Mouse (Mus musculus) induced T-regulatory cell, adult 2 months (primary cell): Measurements from ENCODE around the gene Hcfc1r1.
A peak's percentile ranks its signal among the peaks of the same experiment; 100 is the strongest.

Experiments used
- DNase-seq: peaks from one replicate; pipeline ENCODE4 v3.0.0-alpha.2; 2012; ENCODE audit warnings: low read depth

The Hcfc1r1 gene

DNA sequence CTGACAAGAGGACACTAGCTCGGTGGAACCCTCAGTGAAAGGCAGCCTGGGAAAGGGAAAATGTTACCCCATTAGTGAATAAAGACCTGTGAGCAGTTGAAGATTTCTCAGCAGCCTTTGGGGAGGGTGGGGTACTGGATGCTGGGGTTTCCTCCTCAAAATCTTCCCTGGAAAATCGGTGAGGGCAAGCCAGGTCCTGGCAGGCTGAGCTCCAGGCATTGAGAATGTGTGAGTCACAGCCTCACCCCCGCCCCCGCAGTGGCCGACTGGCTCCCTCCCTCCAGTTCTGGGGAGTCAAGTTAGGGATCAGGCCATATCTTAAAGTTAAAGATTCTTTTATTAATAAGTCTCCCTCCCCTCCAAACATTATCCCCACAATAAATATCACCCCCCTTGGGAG is 1.7 kb downstream of the Hcfc1r1 start:
- no peak for DNase-seq

DNA sequence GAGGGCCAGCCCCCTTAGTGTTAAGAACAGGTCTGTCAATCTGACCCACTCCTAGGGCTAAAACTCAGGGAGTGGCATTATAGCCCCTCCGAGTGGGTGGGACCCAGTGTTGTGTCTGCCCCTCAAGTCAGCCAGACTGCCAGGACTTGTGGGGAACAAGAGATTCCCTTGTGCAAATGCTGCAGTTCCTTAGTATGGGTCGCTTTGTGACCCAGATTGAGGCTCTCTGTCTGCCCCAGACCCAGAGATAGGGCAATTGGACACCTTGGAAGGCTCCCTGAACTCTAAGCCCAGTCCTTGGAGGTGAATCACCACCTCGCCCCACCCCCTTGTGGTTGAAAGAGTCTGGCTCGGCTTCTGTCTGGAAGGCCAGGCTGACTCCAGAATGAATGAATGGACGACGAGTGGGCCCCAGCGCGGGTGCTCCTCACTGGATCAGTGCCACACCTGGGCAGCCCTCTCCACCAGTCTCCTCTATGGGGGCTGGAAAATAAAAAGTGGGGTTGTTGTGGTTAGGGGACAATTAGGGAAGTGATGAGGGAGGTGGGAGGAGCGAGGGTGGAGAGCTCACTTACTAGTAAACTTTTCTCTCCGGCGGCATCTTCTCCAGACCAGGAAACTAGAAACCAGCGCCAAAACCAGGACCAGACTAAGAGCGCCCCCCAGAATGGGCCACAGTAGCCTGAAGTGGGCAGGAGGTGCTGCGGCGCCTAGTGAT is 2.3 kb downstream of the Hcfc1r1 start:
- peak; percentile 61 for DNase-seq

DNA sequence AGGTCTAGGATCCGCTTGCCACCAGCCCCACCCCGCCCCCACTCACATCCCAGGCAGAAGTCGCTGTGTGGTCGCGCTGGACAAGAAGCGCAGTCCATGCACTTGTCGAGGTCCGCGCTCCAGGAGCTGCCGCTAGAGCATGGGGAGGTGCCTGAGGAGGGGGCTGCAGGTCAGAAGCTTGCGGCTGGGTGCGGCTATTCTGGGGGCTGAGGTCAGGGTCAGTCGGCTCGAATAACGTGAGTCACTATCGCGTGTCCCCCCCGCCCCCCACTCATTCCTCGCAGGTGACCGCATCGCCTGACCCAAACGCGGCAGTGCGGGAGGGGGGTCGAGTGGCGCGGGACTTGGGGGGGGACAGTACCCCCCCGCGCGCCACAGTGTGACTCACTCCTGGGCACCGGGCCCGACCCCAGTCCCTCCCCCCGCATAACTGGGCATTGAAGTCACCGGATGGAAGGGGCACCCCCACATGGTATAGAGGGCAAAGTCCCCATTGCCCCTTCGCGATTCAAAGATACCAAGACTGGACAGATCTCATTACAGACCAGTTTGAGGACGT is 3.2 kb downstream of the Hcfc1r1 start:
- DNase-seq = peak; percentile 65

DNA sequence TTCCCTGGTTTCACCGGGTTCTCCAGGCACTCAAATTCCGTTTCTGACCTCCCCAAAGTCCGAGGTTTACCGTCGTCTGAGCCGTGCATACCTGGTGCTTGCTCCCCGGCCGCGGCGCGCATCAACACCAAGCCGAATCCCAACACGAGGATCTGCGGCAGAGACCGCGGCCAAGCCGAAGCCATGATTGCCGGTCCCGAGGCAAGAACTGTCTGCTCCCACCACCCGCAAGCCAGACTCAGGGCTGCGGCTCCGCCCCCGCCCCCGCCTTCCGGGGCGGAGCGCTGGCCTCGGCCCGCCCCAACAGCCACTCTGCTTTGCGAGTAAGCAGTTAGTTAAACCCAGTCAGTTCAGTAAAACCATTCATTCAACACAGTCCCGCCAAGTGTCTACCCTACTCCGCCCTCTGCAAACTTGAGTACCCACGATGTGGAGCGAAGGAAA is 3.9 kb downstream of the Hcfc1r1 start, which contains the start of gene Tnfrsf12a:
Gene Tnfrsf12a, minus strand, starts transcription at position 233 of the 444 bp plus-strand sequence.
- DNase-seq = peak; percentile 95

DNA sequence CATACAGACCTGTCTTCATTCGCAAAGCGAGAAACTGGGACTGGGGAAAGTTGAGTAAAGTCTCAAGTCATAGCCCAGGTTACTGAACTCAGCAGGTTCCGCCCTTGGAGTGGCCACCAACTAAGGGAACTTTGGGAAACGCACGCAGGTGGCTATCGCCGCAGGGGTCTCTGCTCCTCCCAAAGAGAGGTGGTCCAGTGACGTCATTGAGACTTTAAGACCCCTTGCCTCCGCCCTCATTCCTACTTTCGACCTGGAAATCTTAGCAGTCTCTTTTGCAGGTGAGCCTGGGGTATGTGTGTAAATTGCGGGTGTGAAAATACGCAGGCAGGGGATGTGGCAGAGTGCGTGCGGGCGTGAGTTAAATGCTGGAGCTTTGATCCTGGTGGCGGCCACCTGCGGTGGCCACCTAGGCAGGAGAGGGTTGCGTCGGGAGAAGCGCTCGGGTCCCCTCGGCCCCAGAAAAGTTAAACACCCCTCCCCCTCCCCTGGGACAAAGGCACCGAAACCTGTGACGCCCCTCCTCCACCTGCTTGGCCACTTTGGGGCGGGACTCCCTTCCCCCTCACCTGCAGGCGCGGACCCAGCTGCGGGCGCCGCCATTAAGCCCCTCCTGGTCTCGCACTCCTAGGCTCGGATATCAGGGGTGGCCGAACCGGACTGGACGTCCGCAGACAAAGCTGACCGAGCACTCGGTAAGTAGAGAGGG is 5.9 kb downstream of the Hcfc1r1 start, which contains the start of gene Cldn6:
Gene Cldn6, plus strand, starts transcription at position 123 of the 709 bp plus-strand sequence.
- no peak for DNase-seq

DNA sequence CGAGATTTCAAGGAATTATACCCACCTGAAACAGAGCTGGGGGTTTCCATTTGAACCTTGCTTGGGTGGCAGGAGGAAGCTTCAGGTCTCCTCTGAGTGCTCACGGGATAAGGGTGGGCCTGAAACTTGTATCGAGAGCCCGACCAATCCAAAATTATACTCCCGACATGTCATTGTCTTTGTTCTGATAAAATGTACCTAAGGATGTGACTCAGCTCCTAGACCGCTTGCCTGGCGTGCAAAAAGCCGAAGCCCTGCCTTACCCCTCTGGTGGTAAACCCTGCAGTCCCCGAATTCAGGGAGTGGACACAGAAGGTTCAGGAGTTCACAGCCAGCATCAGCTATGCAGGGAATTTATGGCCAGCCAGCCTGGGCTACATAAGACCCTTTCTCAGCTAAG is 6.9 kb downstream of the Hcfc1r1 start:
- no peak for DNase-seq

DNA sequence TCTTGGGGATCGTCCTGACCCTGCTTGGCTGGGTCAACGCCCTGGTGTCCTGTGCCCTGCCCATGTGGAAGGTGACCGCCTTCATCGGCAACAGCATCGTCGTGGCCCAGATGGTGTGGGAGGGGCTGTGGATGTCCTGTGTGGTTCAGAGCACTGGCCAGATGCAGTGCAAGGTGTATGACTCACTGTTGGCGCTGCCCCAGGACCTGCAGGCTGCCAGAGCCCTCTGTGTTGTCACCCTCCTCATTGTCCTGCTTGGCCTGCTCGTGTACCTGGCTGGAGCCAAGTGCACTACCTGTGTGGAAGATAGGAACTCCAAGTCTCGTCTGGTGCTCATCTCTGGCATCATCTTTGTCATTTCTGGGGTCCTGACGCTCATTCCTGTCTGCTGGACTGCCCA is 7.7 kb downstream of the Hcfc1r1 start:
- no peak for DNase-seq

DNA sequence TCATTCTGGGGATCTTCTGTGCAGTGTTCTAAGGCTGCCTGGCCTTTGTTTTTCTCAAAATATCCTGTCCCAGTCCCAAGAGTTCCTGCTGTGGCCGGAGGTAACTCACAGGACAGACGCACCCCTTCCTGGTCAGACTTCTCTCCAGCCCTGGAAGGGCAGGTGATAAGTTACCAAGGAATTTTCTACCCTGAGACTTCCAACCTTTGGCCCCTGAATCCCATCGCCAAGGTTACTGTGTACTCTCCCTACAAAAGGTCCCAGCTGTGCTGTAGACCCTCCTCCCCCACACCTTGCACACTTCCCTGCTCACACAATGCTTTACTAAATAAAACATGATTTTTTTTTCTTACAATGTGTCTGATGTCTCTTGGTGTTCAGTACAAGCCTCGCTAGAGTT is 8.7 kb downstream of the Hcfc1r1 start:
- no peak for DNase-seq

DNA sequence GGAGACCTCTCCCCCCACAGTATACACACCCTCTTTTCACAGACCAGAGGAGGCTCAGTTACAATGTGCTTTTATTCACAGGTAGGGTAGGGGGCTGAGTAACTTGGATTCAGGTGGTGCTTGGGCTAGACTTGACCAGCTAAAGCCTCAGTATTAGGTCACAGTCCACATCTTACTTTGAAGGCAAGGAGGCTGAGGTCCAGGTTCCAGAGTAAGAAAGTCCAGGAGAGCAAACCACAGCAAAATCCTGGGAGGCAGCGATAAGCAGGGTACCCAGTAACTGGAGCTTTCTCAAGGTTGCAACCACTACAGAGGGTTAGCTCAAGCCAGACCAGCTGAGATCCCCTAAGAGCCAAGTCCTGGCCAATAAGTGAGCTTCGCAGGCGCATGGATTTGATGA is 9.1 kb downstream of the Hcfc1r1 start:
- DNase-seq = no peak

DNA sequence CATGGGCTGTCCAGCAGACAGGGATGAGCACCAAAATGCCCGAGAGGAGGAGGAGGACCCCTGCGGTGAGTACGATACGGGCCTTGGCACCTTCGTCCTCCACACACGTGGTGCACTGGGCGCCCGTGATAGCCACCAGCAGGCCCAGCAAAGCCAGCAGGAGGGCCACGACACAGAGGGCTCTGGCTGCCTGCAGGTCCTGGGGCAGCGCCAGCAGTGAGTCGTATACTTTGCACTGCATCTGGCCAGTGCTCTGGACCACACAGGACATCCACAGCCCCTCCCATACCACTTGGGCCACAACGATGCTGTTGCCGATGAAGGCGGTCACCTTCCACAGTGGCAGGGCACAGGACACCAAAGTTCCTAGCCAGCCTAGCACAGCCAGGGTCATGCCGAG is 9.8 kb downstream of the Hcfc1r1 start:
- no peak for DNase-seq

DNA sequence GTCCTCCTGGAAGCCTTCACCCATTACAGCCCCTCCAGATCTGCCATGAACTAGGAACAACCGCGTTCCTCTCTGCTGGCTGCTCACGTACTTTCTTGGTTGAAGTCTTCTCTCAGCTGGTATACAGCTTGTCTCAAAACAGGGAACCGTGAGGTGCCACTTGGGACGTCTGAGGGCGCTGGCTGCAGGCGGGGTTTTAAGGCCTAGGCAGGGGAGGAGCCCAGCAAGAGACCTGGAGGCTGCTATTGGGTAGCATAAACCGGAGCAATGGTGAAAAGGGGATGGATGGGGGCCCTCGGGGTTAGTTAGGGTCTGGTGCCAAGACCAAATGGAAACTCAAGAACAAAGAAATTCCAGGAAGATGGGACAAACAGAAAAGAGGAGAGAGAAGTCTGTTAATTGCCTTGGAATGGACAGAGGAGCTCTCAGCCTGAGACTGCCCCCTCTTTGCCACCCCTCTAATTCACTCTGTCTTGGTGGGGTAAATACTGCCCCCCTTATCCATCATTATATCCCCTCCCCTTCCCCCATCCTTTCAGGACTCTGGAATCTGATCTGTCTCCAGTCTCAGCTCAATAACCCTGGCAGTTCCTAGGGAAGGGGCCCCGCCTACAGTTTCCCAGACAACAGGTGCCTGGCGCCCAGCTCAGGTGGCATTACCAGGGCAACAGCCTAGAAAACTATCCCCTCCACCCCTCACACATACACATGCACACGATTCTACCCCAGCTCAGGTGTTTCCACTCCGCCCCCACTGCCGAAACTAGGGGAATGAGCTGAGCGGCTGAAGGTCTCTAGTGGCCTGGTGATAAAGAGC is 10.7 kb downstream of the Hcfc1r1 start, which contains the start of gene Cldn9:
Gene Cldn9, minus strand, starts transcription at position 171 of the 817 bp plus-strand sequence.
- DNase-seq = no peak

DNA sequence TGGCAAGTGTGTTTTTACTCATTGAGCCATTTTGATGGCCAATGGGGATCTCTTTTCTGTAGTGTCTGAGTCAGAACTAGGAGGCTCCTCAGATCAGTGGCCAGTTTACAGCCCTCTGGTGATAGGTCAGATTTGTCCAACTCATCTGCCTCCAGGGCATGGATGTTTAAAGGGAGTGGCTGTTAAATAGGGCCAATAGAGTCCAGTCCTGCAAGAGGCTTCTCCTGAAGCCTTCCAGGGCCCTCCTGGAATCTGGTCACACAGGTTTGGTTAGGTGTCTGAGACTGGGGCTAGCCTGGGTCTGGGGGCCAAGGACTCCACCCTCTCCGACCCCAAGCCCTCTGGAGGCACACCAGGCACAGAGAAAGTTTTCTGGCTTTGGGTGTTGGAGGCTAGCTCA is 21.1 kb downstream of the Hcfc1r1 start:
- DNase-seq = no peak

DNA sequence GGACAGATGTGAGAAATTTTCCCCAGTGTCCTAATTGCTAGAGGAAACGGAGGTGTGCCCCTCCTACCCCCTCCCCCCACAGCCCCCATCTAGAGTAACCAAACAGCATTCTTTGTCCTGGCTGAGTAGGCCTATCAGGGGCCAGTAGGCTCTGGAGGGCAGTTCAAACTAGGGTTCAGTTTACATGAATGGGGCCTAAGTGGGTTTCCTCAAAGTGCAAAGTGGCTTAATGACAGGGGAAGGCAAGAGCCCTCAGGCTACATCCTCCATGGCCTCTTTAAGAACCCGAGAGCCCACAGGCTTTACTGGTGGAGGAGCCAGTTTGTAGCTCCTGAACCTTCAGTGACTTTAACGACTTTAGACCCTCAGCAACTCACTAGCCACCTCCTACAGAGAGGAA is 22.4 kb downstream of the Hcfc1r1 start:
- no peak for DNase-seq

DNA sequence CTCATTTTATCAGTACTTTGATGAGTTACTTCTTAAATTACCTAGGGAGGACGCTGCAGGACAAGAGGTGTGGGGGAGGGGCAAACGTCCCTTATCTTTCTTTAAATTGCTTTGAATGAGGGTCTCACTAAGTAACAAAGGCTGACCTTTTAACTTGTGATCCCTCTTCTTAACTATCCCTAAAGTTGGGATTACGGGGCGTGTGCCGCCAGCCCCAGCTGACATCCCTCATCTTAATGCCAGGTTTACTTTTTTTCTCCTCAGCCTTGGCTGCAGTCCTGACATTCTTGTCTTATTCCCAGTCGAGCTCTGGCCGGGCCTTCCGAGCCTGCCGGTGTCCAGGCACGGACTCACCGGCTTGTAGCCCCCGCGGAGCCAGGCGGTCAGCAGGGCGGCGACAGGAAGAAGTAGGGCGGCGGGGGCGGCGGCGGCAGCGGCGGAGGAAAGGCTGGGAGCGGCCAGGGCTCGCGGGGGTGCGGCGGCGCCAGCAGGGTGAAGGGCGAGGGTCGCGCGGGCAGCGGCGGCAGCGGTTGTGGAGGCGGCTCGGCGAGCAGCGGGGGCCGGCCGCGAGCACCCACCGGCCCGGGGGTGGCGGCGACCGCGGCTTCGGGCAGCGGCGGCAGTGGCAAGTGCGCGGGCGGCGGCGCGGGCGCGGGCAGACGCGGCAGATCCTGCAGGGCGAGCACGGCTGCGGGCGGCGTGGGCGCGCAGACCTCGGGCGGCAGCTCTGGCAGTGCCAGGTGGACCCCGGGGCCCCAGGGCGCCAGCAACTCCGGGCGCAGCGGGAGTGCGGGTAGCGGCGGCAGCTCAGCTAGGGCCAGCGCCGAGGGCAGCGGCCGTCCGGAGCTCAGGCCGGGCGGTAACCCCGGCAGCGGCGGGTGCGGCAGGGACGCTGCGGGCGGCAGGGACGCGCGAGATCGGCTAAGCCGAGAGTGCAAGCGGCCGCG is 26.0 kb downstream of the Hcfc1r1 start:
- DNase-seq = no peak

DNA sequence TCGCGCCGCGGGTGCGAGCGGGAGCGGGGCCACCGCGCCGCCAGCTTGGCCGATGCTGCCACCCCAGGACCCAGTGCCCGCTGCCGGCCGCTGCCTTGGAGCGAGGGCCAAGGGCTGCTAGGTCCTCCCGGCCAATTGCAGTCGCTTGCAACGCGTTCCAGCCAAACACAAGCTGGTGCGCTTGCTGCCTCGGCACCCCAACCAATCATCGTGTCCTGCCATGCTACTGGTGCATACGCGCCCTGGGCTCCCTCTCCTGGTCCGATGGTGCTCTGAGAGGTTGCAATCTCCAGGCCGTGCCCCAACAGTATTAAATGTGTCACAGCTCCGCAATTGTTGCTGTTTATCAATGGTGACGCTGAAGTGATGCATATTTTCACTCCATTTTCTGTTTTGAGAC is 26.7 kb downstream of the Hcfc1r1 start:
- peak; percentile 86 for DNase-seq

DNA sequence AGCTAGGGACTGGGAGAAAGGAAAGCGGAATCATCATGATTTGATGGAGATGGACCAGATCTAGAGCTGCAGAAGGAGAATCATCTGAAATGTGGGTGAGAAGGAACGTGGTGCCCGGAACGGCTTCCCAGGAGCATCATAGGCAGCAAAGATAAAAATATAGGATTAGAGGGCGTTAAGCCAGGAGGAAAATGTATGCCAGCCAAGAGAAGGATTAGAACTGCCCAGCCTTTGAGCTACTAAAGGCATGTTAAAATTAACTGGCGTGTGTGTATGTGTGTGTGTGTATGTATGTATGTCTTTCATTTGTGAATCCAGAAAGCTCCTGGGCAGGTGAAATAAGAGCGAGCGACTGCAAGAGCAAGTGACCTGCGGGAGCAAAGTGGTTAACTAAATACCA is 29.9 kb downstream of the Hcfc1r1 start:
- no peak for DNase-seq

DNA sequence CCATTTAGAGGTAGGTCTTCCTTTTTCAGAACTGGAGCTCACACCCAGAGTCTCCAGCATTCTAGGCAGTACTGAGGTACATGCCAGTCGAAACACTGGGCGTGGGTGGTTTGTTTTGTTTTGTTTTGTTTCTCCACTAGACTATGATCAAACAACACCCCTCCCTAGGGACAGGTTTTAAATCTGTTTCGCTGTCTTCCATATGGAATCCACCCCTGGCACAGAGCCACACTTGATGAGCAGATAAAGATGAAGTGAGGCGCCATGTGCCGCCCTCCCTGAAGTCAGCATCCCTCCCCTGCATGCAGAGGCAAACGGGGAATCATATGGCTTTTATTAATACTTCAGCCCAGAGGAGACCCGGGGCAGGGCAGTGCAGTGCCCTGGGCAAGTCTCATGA is 31.3 kb downstream of the Hcfc1r1 start:
- DNase-seq = no peak

DNA sequence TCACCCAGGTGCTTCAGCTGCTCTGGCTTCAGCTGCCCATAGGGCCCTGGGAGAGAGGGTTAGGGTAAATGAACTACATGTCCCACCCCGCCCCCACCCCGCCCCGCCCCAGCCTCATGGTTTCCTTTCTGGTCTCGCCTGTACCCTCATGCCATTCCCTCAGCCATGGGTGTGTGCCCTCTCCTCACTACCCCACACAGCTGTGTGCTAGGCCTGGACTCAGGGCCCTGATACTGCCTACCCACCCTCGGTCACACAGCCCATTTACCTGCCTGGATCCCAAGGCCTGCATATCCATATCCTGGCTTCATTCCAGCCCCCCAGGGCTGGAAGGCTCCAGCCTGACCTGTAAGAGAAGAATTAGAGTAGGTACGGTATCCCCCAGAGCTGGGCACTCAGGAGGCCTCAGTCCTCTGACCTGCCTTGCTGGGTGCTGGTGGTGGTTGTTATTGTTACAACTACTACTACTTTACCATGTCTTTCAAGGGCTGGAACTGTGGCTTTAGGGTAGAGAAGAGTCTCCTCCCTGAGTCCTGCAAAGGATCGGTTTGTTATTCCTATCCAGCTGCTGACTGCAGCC is 32.2 kb downstream of the Hcfc1r1 start:
- DNase-seq = no peak

DNA sequence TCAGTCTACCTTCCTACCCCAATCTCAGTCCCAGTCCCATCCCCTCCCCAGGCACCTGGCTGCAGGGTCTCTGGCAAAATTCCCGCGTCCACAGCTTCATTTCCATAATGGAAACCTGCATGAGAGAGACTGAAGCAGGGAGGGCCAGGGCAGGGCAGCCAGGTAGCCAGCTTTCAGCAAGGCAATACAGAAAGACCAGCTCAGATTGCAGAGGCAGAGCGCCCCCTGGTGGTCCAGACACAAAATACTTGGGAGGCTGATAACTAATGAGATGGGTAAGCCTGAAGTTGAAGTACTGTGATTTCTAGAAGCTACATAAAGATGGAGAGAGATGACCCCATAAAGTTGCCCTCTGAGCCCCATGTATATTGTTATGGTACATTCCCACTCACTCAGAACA is 32.8 kb downstream of the Hcfc1r1 start:
- DNase-seq = peak; percentile 86

DNA sequence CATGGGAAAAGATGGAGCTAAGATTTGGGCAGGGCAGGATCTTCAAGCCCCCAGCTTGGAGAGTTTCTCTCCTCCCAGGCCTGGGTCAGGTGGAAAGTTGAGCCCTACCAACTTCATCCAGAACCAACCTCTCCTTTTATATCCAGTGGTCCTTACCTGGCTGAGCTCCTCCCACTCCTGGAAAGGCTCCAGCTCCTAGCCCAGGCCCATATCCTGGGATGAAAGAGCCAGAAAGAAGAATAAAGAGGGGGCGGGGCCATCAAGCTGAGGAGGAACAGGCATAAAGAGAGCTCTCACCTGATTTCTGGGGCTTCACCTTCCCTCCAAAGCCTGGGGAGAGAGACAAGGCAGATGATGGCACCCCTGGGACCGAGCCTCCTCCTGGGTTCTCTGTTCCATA is 43.6 kb downstream of the Hcfc1r1 start:
- no peak for DNase-seq

DNA sequence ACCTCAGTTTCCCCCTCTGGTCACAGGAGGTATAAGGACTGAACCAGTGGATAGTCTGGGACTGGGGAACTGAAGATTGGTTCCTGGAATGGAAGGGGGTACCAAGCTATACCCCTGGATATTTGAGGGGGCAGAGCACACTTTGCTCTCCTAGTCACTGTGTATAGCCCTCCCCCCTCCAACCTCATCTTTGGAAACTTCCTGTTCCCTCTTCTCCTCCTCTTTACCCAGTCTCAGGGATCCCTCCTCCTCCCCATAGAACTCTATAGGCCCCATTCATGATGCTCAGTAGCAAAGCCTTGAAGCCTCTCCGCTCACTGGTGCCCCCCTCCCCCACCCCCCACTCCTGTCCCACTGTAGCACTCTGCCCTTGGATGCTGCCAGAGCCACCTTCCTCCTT is 46.1 kb downstream of the Hcfc1r1 start:
- no peak for DNase-seq
